Mouse (Mus musculus) adrenal gland, adult 18-20 months (tissue): ENCODE results near the gene Hexim2. TPM values are rescaled to one million over a fixed set of nuclear protein-coding genes. Genes with fewer than 3 reads are reported as not detected.

Source experiments
- DNase-seq, 2 experiments: peaks; one replicate each; pipeline ENCODE4 v3.0.0; 2021 to 2022; ENCODE audit warnings: low spot score in 2 of 2
- long read RNA-seq, 2 experiments: library from polyadenylated mRNA; stranded (forward); transcript quantifications; one replicate each; pipeline ENCODE4 v2.0.0; 2021
- total RNA-seq, 2 experiments: library from RNA; stranded (reverse); gene quantifications; 1 replicate in 1 of 2; 2 replicates in 1 of 2; pipeline ENCODE4 v1.2.3; 2021

The Hexim2 gene
- 1 to 10 TPM; 2.8 to 5.6 TPM for total RNA-seq
- long read RNA-seq, experiment 1, partial matches to known transcripts = 0 of 3 reads
- long read RNA-seq, experiment 1, other reads (novel, unspliced or antisense) = 1 of 3 reads
- long read RNA-seq, experiment 2, partial matches to known transcripts = 0 of 6 reads
- long read RNA-seq, experiment 2, other reads (novel, unspliced or antisense) = 3 of 6 reads

GRCm38 (mm10) chr11:103131701-103132575, at the start of gene Hexim2:
Gene Hexim2 (plus strand): TSS chr11:103132429.
- peak in 1 of 2 experiments; percentile 67 for DNase-seq

- DNase-seq = no peak
Observed at GRCm38 (mm10) chr11:103093306-103093705, 38.9 kb upstream of the Hexim2 start.

GRCm38 (mm10) chr11:103093862-103094833, 38.1 kb upstream of the Hexim2 start:
- peak in 1 of 2 experiments; percentile 55 for DNase-seq

- DNase-seq = no peak
Observed at GRCm38 (mm10) chr11:103095107-103095670, 37.0 kb upstream of the Hexim2 start.

- DNase-seq = no peak
Observed at GRCm38 (mm10) chr11:103095801-103096200, 36.4 kb upstream of the Hexim2 start.

- no peak for DNase-seq
Observed at GRCm38 (mm10) chr11:103096979-103097894, 35.0 kb upstream of the Hexim2 start.

GRCm38 (mm10) chr11:103098531-103099190, 33.6 kb upstream of the Hexim2 start:
- peak in 1 of 2 experiments; percentile 3 for DNase-seq

GRCm38 (mm10) chr11:103099352-103099940, 32.8 kb upstream of the Hexim2 start:
- DNase-seq = peak in 1 of 2 experiments; percentile 2

GRCm38 (mm10) chr11:103100361-103100760, 31.9 kb upstream of the Hexim2 start:
- no peak for DNase-seq

- DNase-seq = peak; percentile 85 to 87
Observed at GRCm38 (mm10) chr11:103101481-103101865, 30.8 kb upstream of the Hexim2 start, which contains the start of the genes Plcd3 and Acbd4. Gene Plcd3 (minus strand): TSS chr11:103101658. Gene Acbd4 (plus strand): TSS chr11:103101682.

- DNase-seq = peak; percentile 76 to 83
Observed at GRCm38 (mm10) chr11:103101866-103102501, 30.2 kb upstream of the Hexim2 start.

GRCm38 (mm10) chr11:103102725-103103349, 29.4 kb upstream of the Hexim2 start:
- peak; percentile 100 for DNase-seq

GRCm38 (mm10) chr11:103103621-103104020, 28.6 kb upstream of the Hexim2 start:
- peak in 1 of 2 experiments; percentile 24 for DNase-seq

- no peak for DNase-seq
Observed at GRCm38 (mm10) chr11:103104469-103104868, 27.8 kb upstream of the Hexim2 start.

- peak in 1 of 2 experiments; percentile 26 for DNase-seq
Observed at GRCm38 (mm10) chr11:103105180-103105725, 27.0 kb upstream of the Hexim2 start.

- DNase-seq = no peak
Observed at GRCm38 (mm10) chr11:103105810-103106209, 26.4 kb upstream of the Hexim2 start.

- DNase-seq = no peak
Observed at GRCm38 (mm10) chr11:103106386-103106785, 25.8 kb upstream of the Hexim2 start.
